Mouse (Mus musculus) cerebellum, postnatal 14 days (tissue): Measurements from ENCODE around the gene Pttg1ip.
A peak's percentile ranks its signal among the peaks of the same experiment; 100 is the strongest.

Source experiments
- DNase-seq, 2 experiments: peaks; one replicate each; pipeline ENCODE4 v3.0.0; 2021; ENCODE audit warnings: mixed read lengths in 2 of 2

Gene Pttg1ip

DNA sequence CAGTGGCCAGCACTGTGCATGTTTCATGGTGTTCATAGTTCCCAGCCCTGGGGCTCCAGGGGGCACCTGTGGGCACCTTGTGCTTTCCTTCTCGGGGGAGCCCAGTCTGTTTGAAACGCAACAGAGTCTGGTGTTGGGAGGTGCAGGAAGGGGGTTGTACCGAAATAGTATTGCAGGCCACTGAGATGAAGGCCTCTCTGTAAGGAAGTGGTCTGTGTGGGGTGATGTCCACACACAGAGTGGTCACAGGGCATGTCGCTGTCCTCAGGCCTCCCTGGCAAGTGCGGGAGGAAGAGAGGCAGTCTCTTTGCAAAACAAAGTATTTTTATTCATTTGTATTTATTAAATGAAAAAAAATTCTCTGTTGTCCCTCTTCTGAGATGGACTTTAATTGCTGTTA lies 64.1 kb downstream of the Pttg1ip start:
- DNase-seq: no peak

DNA sequence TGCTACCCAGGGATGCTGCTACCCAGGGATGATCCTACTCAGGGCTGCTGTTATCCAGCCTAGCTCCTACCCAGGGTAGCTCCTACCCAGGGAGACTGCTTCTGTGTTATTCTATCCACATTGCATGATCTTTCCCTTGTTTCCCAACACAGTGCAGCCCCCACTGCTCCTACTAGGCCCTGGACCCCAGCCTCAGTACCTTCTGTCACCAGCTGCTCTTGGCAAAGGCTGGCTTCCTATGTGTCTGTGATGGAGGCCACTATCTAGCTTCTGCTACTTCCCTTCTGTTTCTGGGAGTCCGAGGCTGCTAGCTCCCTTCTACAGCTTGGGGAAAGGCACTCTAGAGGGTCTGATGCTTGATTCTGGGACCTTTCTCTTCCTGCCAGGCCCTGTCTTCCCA lies 65.9 kb downstream of the Pttg1ip start:
- peak; percentile 39 to 42 for DNase-seq

DNA sequence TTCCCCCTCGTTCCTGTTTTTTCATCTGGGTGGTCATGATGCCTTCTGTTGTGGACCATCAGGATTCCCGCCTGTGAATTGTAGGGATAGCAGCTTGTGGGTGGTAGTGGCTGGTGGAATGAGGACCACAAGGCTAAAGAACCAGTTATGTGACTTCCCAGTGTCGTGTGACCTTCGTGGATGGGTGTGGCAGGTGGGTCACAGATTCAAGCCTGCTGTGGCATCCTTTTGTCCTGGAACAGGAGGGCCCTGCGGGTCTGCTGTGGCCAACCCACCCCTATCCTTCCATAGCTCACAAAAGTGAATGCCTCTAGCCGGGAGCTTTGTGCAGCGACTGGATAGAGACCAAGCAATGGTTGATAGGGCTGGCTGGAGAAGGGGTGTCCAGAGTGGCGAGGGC lies 66.4 kb downstream of the Pttg1ip start:
- no peak for DNase-seq
